Mouse (Mus musculus) hindbrain, embryonic 16.5 days (tissue): ENCODE measurements around the gene Vmn1r31. TPM values are rescaled to one million over a fixed set of nuclear protein-coding genes. Genes with fewer than 3 reads are reported as not detected.

Experiments
- ATAC-seq: fragments of 200-750 bp; cut with Nextera tagmentation; 2 replicates; pipeline ENCODE4 v1.8.0; 2017; ENCODE audit warnings: moderate TSS enrichment, moderate library complexity
- H3K27ac ChIP-seq: fragments of 300-500 bp; sonication (generic); 2 replicates; pipeline ENCODE4 v1.5.1; 2014; ENCODE audit warnings: low read depth, mild to moderate bottlenecking, control low read depth, low read length, moderate library complexity
- H3K27me3 ChIP-seq: fragments of 300-500 bp; sonication (generic); replicated peaks from 2 replicates; pipeline ENCODE4 v1.6.1; 2014; ENCODE audit warnings: low read length; ENCODE audit not compliant: control insufficient read depth, insufficient read depth
- H3K36me3 ChIP-seq: fragments of 300-500 bp; sonication (generic); 2 replicates; pipeline ENCODE4 v1.6.1; 2014; ENCODE audit warnings: mild to moderate bottlenecking, low read length, moderate library complexity, mixed read lengths; ENCODE audit not compliant: control insufficient read depth, insufficient read depth
- H3K4me1 ChIP-seq: fragments of 300-500 bp; sonication (generic); 2 replicates; pipeline ENCODE4 v1.6.1; 2014; ENCODE audit warnings: low read depth, low read length; ENCODE audit not compliant: control insufficient read depth, insufficient read depth
- H3K4me2 ChIP-seq: fragments of 300-500 bp; sonication (generic); 2 replicates; pipeline ENCODE4 v1.6.1; 2014; ENCODE audit warnings: mild to moderate bottlenecking, low read length, control low read depth, moderate library complexity
- H3K4me3 ChIP-seq: fragments of 300-500 bp; sonication (generic); 2 replicates; pipeline ENCODE4 v1.5.1; 2014; ENCODE audit warnings: mild to moderate bottlenecking, low read length, control low read depth, moderate library complexity
- H3K9ac ChIP-seq: fragments of 300-500 bp; sonication (generic); 2 replicates; pipeline ENCODE4 v1.6.1; 2014; ENCODE audit warnings: low read depth, mild to moderate bottlenecking, control low read depth, low read length, moderate library complexity
- H3K9me3 ChIP-seq: fragments of 300-500 bp; sonication (generic); 2 replicates; pipeline ENCODE4 v1.6.1; 2014; ENCODE audit warnings: mild to moderate bottlenecking, low read length, moderate library complexity; ENCODE audit not compliant: control insufficient read depth
- WGBS: fragments of 180-500 bp; shearing (Covaris S2); extraction: QIAGEN DNeasy Blood & Tissue Kit; methylation state at CpG from one replicate; pipeline ENCODE4 v1.1.7; 2014; 5-methylcytosine and 5-hydroxymethylcytosine counted together
- polyA plus RNA-seq: library from polyadenylated mRNA; unstranded; fragments of >200 nt; fragmentation: Nextera tagmentation; extraction: Ambion mirVana; gene quantifications from 2 replicates; pipeline ENCODE4 v1.2.1, GENCODE M21; 2015

The Vmn1r31 gene
- not detected in 2 replicates for polyA plus RNA-seq

DNA sequence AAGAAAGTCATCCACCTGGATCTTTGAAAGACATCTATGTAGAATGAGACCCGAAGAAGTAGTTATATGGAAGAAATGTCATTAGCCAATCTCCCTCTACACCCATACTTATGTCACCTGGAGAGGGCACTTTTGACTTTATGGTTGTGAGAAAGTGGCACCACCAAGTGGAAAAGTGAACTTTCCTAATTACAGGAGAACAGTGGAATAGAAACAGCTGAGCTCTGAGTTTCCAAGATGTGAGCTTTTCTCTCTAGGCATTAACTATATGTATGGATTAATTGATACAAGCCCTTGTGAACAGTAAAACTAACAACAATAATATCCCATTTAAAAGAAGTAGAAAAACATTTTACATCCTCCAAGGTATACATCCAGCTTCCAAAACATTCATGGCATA, at the start of gene Vmn1r31:
Vmn1r31 (minus strand) TSS at position 101 of the 400 bp plus-strand sequence.
- no peak within 1 kb of the TSS for H3K27ac ChIP-seq
- ATAC-seq = no peak
- H3K4me2 ChIP-seq = no peak within 1 kb of the TSS
- H3K27me3 ChIP-seq = no peaks in the 10 kb centered on the region
- no peaks in the 10 kb centered on the region for H3K36me3 ChIP-seq
- no peak within 1 kb of the TSS for H3K4me3 ChIP-seq
- H3K9ac ChIP-seq = no peak within 1 kb of the TSS
- no peaks in the 10 kb centered on the region for H3K9me3 ChIP-seq
- no peaks in the 10 kb centered on the region for H3K4me1 ChIP-seq
- 94% methylated on average over 1 of the region's 1 CpGs for WGBS

DNA sequence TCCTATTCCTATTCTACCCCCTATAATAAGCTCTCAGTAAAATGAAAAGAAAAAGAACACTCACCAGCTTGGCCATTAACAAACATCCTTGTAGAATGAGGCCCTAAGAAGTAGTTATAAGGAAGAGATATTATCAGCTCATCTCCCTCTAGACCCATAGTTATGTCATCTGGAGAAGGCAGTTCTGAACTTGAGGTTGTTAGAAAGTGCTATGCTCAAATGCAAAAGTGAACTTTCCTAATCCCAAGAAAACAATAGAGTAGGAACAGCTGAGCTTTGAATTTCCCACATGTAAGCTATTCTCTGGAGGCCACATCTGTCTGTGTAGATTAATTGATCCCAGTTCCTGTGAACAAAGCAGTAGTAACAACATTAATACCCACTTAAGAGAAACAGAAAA, 31.8 kb downstream of the Vmn1r31 start, which contains the start of gene Vmn1r30:
Vmn1r30 (minus strand) TSS at position 101 of the 400 bp plus-strand sequence.
- no peaks in the 10 kb centered on the region for H3K27me3 ChIP-seq
- no peak within 1 kb of the TSS for H3K9ac ChIP-seq
- no peak within 1 kb of the TSS for H3K27ac ChIP-seq
- ATAC-seq = no peak
- no peaks in the 10 kb centered on the region for H3K9me3 ChIP-seq
- H3K4me1 ChIP-seq = no peaks in the 10 kb centered on the region
- H3K4me2 ChIP-seq = no peak within 1 kb of the TSS
- H3K36me3 ChIP-seq = no peaks in the 10 kb centered on the region
- no peak within 1 kb of the TSS for H3K4me3 ChIP-seq

Other genes starting within 250 kb of the Vmn1r31 start
- not detected in 2 replicates for gene Vmn1r28, start 213.3 kb downstream of the Vmn1r31 start, polyA plus RNA-seq
- gene Vmn1r29, start 173.8 kb downstream of the Vmn1r31 start, polyA plus RNA-seq = not detected in 2 replicates
- not detected in 2 replicates for gene Vmn1r30, start 31.9 kb downstream of the Vmn1r31 start, polyA plus RNA-seq
- gene Abcg2, start 109.2 kb upstream of the Vmn1r31 start, polyA plus RNA-seq = 35.6 and 41.6 TPM in 2 replicates